Mouse (Mus musculus) intestine, postnatal 0 days (tissue): ENCODE measurements around the gene Fbxw5. TPM values are rescaled to one million over a fixed set of nuclear protein-coding genes. Genes with fewer than 3 reads are reported as not detected.
A peak's percentile ranks its signal among the peaks of the same experiment; 100 is the strongest.

ENCODE experiments used
- ATAC-seq: fragments of 200-750 bp; cut with Nextera tagmentation; 2 replicates; pipeline ENCODE4 v1.8.0; 2017; ENCODE audit warnings: mild to moderate bottlenecking, moderate TSS enrichment, moderate library complexity
- H3K27ac ChIP-seq: fragments of 300-500 bp; sonication (generic); 2 replicates; pipeline ENCODE4 v1.5.1; 2014; ENCODE audit warnings: mild to moderate bottlenecking, low read depth, low read length, moderate library complexity
- H3K27me3 ChIP-seq: fragments of 300-500 bp; sonication (generic); replicated peaks from 2 replicates; pipeline ENCODE4 v1.6.1; 2014; ENCODE audit warnings: low read length, mixed read lengths; ENCODE audit not compliant: control insufficient read depth, insufficient read depth
- H3K36me3 ChIP-seq: fragments of 300-500 bp; sonication (generic); 2 replicates; pipeline ENCODE4 v1.6.1; 2014; ENCODE audit warnings: mild to moderate bottlenecking, moderate library complexity; ENCODE audit not compliant: control insufficient read depth, insufficient read depth
- H3K4me1 ChIP-seq: fragments of 300-500 bp; sonication (generic); replicated peaks from 2 replicates; pipeline ENCODE4 v1.6.1; 2014; ENCODE audit warnings: antibody characterized with exemption, low read length, mixed read lengths; ENCODE audit not compliant: control insufficient read depth, insufficient read depth
- H3K4me2 ChIP-seq: fragments of 300-500 bp; sonication (generic); replicated peaks from 2 replicates; pipeline ENCODE4 v1.6.1; 2014; ENCODE audit warnings: low read depth, mild to moderate bottlenecking, moderate library complexity
- H3K4me3 ChIP-seq: fragments of 300-500 bp; sonication (generic); 2 replicates; pipeline ENCODE4 v1.5.1; 2014; ENCODE audit warnings: low read depth, low read length
- H3K9ac ChIP-seq: fragments of 300-500 bp; sonication (generic); 2 replicates; pipeline ENCODE4 v1.6.1; 2014; ENCODE audit warnings: mild to moderate bottlenecking, low read depth, low read length
- H3K9me3 ChIP-seq: fragments of 300-500 bp; sonication (generic); 2 replicates; pipeline ENCODE4 v1.6.1; 2016; ENCODE audit warnings: mixed run types; ENCODE audit not compliant: control insufficient read depth
- CTCF ChIP-seq: sonication (generic); IDR thresholded peaks from 2 replicates; pipeline ENCODE4 v1.5.1; 2016; ENCODE audit warnings: low read depth, mild to moderate bottlenecking, control low read depth, antibody characterized with exemption, moderate library complexity
- WGBS: fragments of 180-500 bp; shearing (Covaris S2); extraction: QIAGEN DNeasy Blood & Tissue Kit; methylation state at CpG from one replicate; pipeline ENCODE4 v1.1.7; 2014; 5-methylcytosine and 5-hydroxymethylcytosine counted together
- polyA plus RNA-seq: library from polyadenylated mRNA; unstranded; fragments of >200 nt; fragmentation: Nextera tagmentation; extraction: Ambion mirVana; gene quantifications from 2 replicates; pipeline ENCODE4 v1.2.1, GENCODE M21; 2015

Fbxw5 gene
- polyA plus RNA-seq, 1 experiment from 2014 or later, result 38.5 TPM

GRCm38 (mm10) chr2:25487965-25488670, 12.4 kb upstream of the Fbxw5 start:
- Histone ChIP-seq H3K27ac (no peak overlapping the region), H3K4me1 (peaks cover 6% of the 10 kb centered on the region; the same call in 1 of the 2 replicates), H3K9ac (no peak overlapping the region), H3K27me3 (no peaks in the 10 kb centered on the region), H3K4me3 (no peak overlapping the region), H3K36me3 (no peaks in the 10 kb centered on the region), H3K9me3 (no peaks in the 10 kb centered on the region), H3K4me2 (no peak overlapping the region)
- ATAC-seq, result no peak
- 60% methylated on average over 6 of the region's 6 CpGs for WGBS
- no peak for TF ChIP-seq CTCF

- 74% methylated on average over 7 of the region's 7 CpGs for WGBS
- no peaks in the 10 kb centered on the region for H3K36me3 ChIP-seq
- no peak overlapping the region for H3K4me3 ChIP-seq
- no peak for TF ChIP-seq CTCF
- no peaks in the 10 kb centered on the region for H3K9me3 ChIP-seq
- ATAC-seq, result no peak
- H3K27me3 ChIP-seq, result no peaks in the 10 kb centered on the region
- no peak overlapping the region for H3K9ac ChIP-seq
- H3K4me1 ChIP-seq, result peaks cover 6% of the 10 kb centered on the region; the same call in 1 of the 2 replicates
- no peak overlapping the region for H3K4me2 ChIP-seq
- no peak overlapping the region for H3K27ac ChIP-seq
These were observed 11.9 kb upstream of the Fbxw5 start for GRCm38 (mm10) chr2:25488671-25489068.

GRCm38 (mm10) chr2:25492988-25493387, 7.6 kb upstream of the Fbxw5 start:
- no peaks in the 10 kb centered on the region for H3K27me3 ChIP-seq
- H3K27ac ChIP-seq, result no peak overlapping the region
- no peak overlapping the region for H3K4me2 ChIP-seq
- no peak overlapping the region for H3K4me3 ChIP-seq
- no peak overlapping the region for H3K9ac ChIP-seq
- no peak for TF ChIP-seq CTCF
- H3K4me1 ChIP-seq, result peaks cover under 1% of the 10 kb centered on the region; the same call in 1 of the 2 replicates
- no peak for ATAC-seq
- H3K36me3 ChIP-seq, result no peaks in the 10 kb centered on the region
- 75% methylated on average over 5 of the region's 5 CpGs for WGBS
- H3K9me3 ChIP-seq, result no peaks in the 10 kb centered on the region

- 79% methylated on average over 5 of the region's 5 CpGs for WGBS
These were observed 7.0 kb upstream of the Fbxw5 start, which contains the start of gene Lcn12 for GRCm38 (mm10) chr2:25493476-25493961. Lcn12 (minus strand) TSS chr2:25493911.

GRCm38 (mm10) chr2:25496462-25496861, 4.1 kb upstream of the Fbxw5 start:
- Histone ChIP-seq H3K27me3 (no peaks in the 10 kb centered on the region), H3K9me3 (no peaks in the 10 kb centered on the region), H3K4me2 (no peak overlapping the region), H3K4me3 (no peak overlapping the region), H3K36me3 (no peaks in the 10 kb centered on the region), H3K9ac (no peak overlapping the region), H3K4me1 (peaks cover 6% of the 10 kb centered on the region; the same call in 1 of the 2 replicates), H3K27ac (no peak overlapping the region)
- 45% methylated on average over 4 of the region's 4 CpGs for WGBS
- peak; percentile 73 for TF ChIP-seq CTCF
- ATAC-seq, result no peak

More at GRCm38 (mm10) chr2:25493476-25493961, 7.0 kb upstream of the Fbxw5 start, which contains the start of gene Lcn12:
- Histone ChIP-seq H3K9ac (no peak within 1 kb of the TSS), H3K4me3 (no peak within 1 kb of the TSS), H3K36me3 (no peaks in the 10 kb centered on the region), H3K4me1 (peaks cover 5% of the 10 kb centered on the region; the same call in 1 of the 2 replicates), H3K4me2 (no peak within 1 kb of the TSS), H3K27me3 (no peaks in the 10 kb centered on the region), H3K27ac (no peak within 1 kb of the TSS), H3K9me3 (no peaks in the 10 kb centered on the region)
- no peak for TF ChIP-seq CTCF
- no peak for ATAC-seq

- H3K36me3 ChIP-seq, result no peaks in the 10 kb centered on the region
- peak overlapping the region; percentile 68 for H3K27ac ChIP-seq
- H3K27me3 ChIP-seq, result no peaks in the 10 kb centered on the region
- H3K4me1 ChIP-seq, result peaks cover 13% of the 10 kb centered on the region; the same call in 1 of the 2 replicates
- no peak for TF ChIP-seq CTCF
- H3K9ac ChIP-seq, result no peak overlapping the region
- no peaks in the 10 kb centered on the region for H3K9me3 ChIP-seq
- ATAC-seq, result peak; percentile 7; the same call in 1 of the 2 replicates
- no peak overlapping the region for H3K4me3 ChIP-seq
- 0 out of 2 replicates have a peak overlapping the region, but pooled peaks have one; percentile 17 for H3K4me2 ChIP-seq
- 36% methylated on average over 6 of the region's 6 CpGs for WGBS
These were observed 2.5 kb upstream of the Fbxw5 start for GRCm38 (mm10) chr2:25497846-25498575.
